Mouse (Mus musculus) embryonic facial prominence, embryonic 14.5 days (tissue): Measurements from ENCODE around the gene Fam170b. TPM values are rescaled to one million over a fixed set of nuclear protein-coding genes. Genes with fewer than 3 reads are reported as not detected.

ENCODE experiments used
- ATAC-seq: fragments of 200-750 bp; cut with Nextera tagmentation; 2 replicates; pipeline ENCODE4 v1.8.0; 2017; ENCODE audit warnings: low read depth, moderate number of reproducible peaks, moderate TSS enrichment
- DNase-seq: peaks from one replicate; pipeline ENCODE4 v3.0.0-alpha.2; 2015; ENCODE audit warnings: low spot score
- H3K27ac ChIP-seq: fragments of 300-500 bp; sonication (generic); replicated peaks from 2 replicates; pipeline ENCODE4 v1.5.1; 2014; ENCODE audit warnings: low read depth, mild to moderate bottlenecking, low read length, moderate library complexity
- H3K27me3 ChIP-seq: fragments of 300-500 bp; sonication (generic); replicated peaks from 2 replicates; pipeline ENCODE4 v1.6.1; 2014; ENCODE audit warnings: low read length; ENCODE audit not compliant: control insufficient read depth, insufficient read depth
- H3K36me3 ChIP-seq: fragments of 300-500 bp; sonication (generic); 2 replicates; pipeline ENCODE4 v1.6.1; 2014; ENCODE audit warnings: low read length, mixed read lengths; ENCODE audit not compliant: control insufficient read depth, insufficient read depth
- H3K4me1 ChIP-seq: fragments of 300-500 bp; sonication (generic); 2 replicates; pipeline ENCODE4 v1.6.1; 2014; ENCODE audit warnings: antibody characterized with exemption, low read length; ENCODE audit not compliant: control insufficient read depth, insufficient read depth
- H3K4me2 ChIP-seq: fragments of 300-500 bp; sonication (generic); 2 replicates; pipeline ENCODE4 v1.6.1; 2014; ENCODE audit warnings: low read depth, mild to moderate bottlenecking, low read length, moderate library complexity, mixed read lengths
- H3K4me3 ChIP-seq: fragments of 300-500 bp; sonication (generic); 2 replicates; pipeline ENCODE4 v1.5.1; 2014; ENCODE audit warnings: low read depth, mild to moderate bottlenecking, low read length
- H3K9ac ChIP-seq: fragments of 300-500 bp; sonication (generic); 2 replicates; pipeline ENCODE4 v1.6.1; 2014; ENCODE audit warnings: low read depth, mild to moderate bottlenecking, low read length, moderate library complexity, mixed read lengths
- H3K9me3 ChIP-seq: fragments of 300-500 bp; sonication (generic); 2 replicates; pipeline ENCODE4 v1.6.1; 2016; ENCODE audit warnings: low read length; ENCODE audit not compliant: control insufficient read depth
- WGBS: fragments of 180-500 bp; shearing (Covaris S2); extraction: QIAGEN DNeasy Blood & Tissue Kit; methylation state at CpG from one replicate; pipeline ENCODE4 v1.1.7; 2014; 5-methylcytosine and 5-hydroxymethylcytosine counted together
- polyA plus RNA-seq: library from polyadenylated mRNA; unstranded; fragments of >200 nt; fragmentation: Nextera tagmentation; extraction: Ambion mirVana; gene quantifications from 2 replicates; pipeline ENCODE4 v1.2.1, GENCODE M21; 2014

The Fam170b gene
- polyA plus RNA-seq, 1 experiment from 2014 or later, result not detected

- no peak overlapping the region for H3K9ac ChIP-seq
- H3K4me3 ChIP-seq, result no peak overlapping the region
- H3K36me3 ChIP-seq, result no peaks in the 10 kb centered on the region
- H3K27ac ChIP-seq, result no peak overlapping the region
- no peaks in the 10 kb centered on the region for H3K9me3 ChIP-seq
- DNase-seq (no peak), ATAC-seq (no peak)
- no peak overlapping the region for H3K4me2 ChIP-seq
- no peaks in the 10 kb centered on the region for H3K27me3 ChIP-seq
- H3K4me1 ChIP-seq, result peaks cover 47% of the 10 kb centered on the region
- WGBS, result 65% methylated on average over 3 of the region's 3 CpGs
These were observed 9.9 kb upstream of the Fam170b start for GRCm38 (mm10) chr14:32823861-32824260.

GRCm38 (mm10) chr14:32824267-32825150, 9.3 kb upstream of the Fam170b start:
- DNase-seq (peak; percentile 62), ATAC-seq (peak; percentile 62; the same call in 1 of the 2 replicates)
- Histone ChIP-seq H3K27ac (peak overlapping the region; percentile 46), H3K36me3 (no peaks in the 10 kb centered on the region), H3K9me3 (no peaks in the 10 kb centered on the region), H3K4me1 (peaks cover 40% of the 10 kb centered on the region), H3K9ac (no peak overlapping the region), H3K27me3 (no peaks in the 10 kb centered on the region), H3K4me2 (no peak overlapping the region), H3K4me3 (no peak overlapping the region)
- WGBS, result 41% methylated on average over 14 of the region's 14 CpGs

- H3K4me2 ChIP-seq, result peak overlapping the region; percentile 41
- H3K27ac ChIP-seq, result peak overlapping the region; percentile 46; the same call in 1 of the 2 replicates
- peak; percentile 95 for DNase-seq
- no peaks in the 10 kb centered on the region for H3K36me3 ChIP-seq
- ATAC-seq, result peak; percentile 89
- H3K9ac ChIP-seq, result no peak overlapping the region
- no peak overlapping the region for H3K4me3 ChIP-seq
- 5% methylated on average over 11 of the region's 11 CpGs for WGBS
- no peaks in the 10 kb centered on the region for H3K27me3 ChIP-seq
- H3K9me3 ChIP-seq, result no peaks in the 10 kb centered on the region
- H3K4me1 ChIP-seq, result peaks cover 40% of the 10 kb centered on the region
These were observed 8.2 kb upstream of the Fam170b start for GRCm38 (mm10) chr14:32825426-32826032.

GRCm38 (mm10) chr14:32827165-32827564, 6.6 kb upstream of the Fam170b start:
- Histone ChIP-seq H3K4me3 (no peak overlapping the region), H3K9ac (no peak overlapping the region), H3K36me3 (no peaks in the 10 kb centered on the region), H3K27ac (no peak overlapping the region), H3K27me3 (no peaks in the 10 kb centered on the region), H3K4me2 (no peak overlapping the region), H3K4me1 (peaks cover 40% of the 10 kb centered on the region), H3K9me3 (no peaks in the 10 kb centered on the region)
- ATAC-seq (no peak), DNase-seq (peak; percentile 22)
- WGBS, result 49% methylated on average over 4 of the region's 4 CpGs

GRCm38 (mm10) chr14:32827994-32828650, 5.6 kb upstream of the Fam170b start:
- peak; percentile 41 for ATAC-seq
- peak; percentile 75 for DNase-seq
- Histone ChIP-seq H3K27me3 (no peaks in the 10 kb centered on the region), H3K27ac (peak overlapping the region; percentile 70), H3K9me3 (no peaks in the 10 kb centered on the region), H3K4me2 (no peak overlapping the region), H3K4me1 (peaks cover 40% of the 10 kb centered on the region), H3K4me3 (no peak overlapping the region), H3K36me3 (no peaks in the 10 kb centered on the region), H3K9ac (no peak overlapping the region)
- WGBS, result 43% methylated on average over 6 of the region's 6 CpGs

- Histone ChIP-seq H3K4me2 (no peak overlapping the region), H3K9ac (no peak overlapping the region), H3K4me3 (no peak overlapping the region), H3K27ac (no peak overlapping the region), H3K27me3 (no peaks in the 10 kb centered on the region), H3K4me1 (no peaks in the 10 kb centered on the region), H3K36me3 (no peaks in the 10 kb centered on the region), H3K9me3 (no peaks in the 10 kb centered on the region)
- ATAC-seq, result no peak
- 88% methylated on average over 14 of the region's 14 CpGs for WGBS
- no peak for DNase-seq
These were observed 1.4 kb downstream of the Fam170b start for GRCm38 (mm10) chr14:32835181-32835580.

GRCm38 (mm10) chr14:32835596-32835995, 1.8 kb downstream of the Fam170b start:
- H3K4me3 ChIP-seq, result no peak overlapping the region
- DNase-seq, result no peak
- 86% methylated on average over 14 of the region's 14 CpGs for WGBS

GRCm38 (mm10) chr14:32836191-32836590, 2.4 kb downstream of the Fam170b start:
- WGBS, result 83% methylated on average over 11 of the region's 11 CpGs
- H3K4me2 ChIP-seq, result no peak overlapping the region
- no peaks in the 10 kb centered on the region for H3K27me3 ChIP-seq
- no peak overlapping the region for H3K4me3 ChIP-seq
- DNase-seq (no peak), ATAC-seq (no peak)
- H3K9ac ChIP-seq, result no peak overlapping the region
- H3K36me3 ChIP-seq, result no peaks in the 10 kb centered on the region
- H3K27ac ChIP-seq, result no peak overlapping the region
- H3K4me1 ChIP-seq, result no peaks in the 10 kb centered on the region
- H3K9me3 ChIP-seq, result no peaks in the 10 kb centered on the region

More at GRCm38 (mm10) chr14:32835596-32835995, 1.8 kb downstream of the Fam170b start:
- ATAC-seq, result no peak
- H3K27me3 ChIP-seq, result no peaks in the 10 kb centered on the region
- H3K4me2 ChIP-seq, result no peak overlapping the region
- no peaks in the 10 kb centered on the region for H3K36me3 ChIP-seq
- no peaks in the 10 kb centered on the region for H3K9me3 ChIP-seq
- no peaks in the 10 kb centered on the region for H3K4me1 ChIP-seq
- H3K27ac ChIP-seq, result no peak overlapping the region
- H3K9ac ChIP-seq, result no peak overlapping the region
